Mouse (Mus musculus): ENCODE measurements around the gene Otub1. TPM values are rescaled to one million over a fixed set of nuclear protein-coding genes. Genes with fewer than 3 reads are reported as not detected.

The Otub1 gene
- 113 and 121 TPM in 2 replicates for polyA plus RNA-seq (2012)

DNA sequence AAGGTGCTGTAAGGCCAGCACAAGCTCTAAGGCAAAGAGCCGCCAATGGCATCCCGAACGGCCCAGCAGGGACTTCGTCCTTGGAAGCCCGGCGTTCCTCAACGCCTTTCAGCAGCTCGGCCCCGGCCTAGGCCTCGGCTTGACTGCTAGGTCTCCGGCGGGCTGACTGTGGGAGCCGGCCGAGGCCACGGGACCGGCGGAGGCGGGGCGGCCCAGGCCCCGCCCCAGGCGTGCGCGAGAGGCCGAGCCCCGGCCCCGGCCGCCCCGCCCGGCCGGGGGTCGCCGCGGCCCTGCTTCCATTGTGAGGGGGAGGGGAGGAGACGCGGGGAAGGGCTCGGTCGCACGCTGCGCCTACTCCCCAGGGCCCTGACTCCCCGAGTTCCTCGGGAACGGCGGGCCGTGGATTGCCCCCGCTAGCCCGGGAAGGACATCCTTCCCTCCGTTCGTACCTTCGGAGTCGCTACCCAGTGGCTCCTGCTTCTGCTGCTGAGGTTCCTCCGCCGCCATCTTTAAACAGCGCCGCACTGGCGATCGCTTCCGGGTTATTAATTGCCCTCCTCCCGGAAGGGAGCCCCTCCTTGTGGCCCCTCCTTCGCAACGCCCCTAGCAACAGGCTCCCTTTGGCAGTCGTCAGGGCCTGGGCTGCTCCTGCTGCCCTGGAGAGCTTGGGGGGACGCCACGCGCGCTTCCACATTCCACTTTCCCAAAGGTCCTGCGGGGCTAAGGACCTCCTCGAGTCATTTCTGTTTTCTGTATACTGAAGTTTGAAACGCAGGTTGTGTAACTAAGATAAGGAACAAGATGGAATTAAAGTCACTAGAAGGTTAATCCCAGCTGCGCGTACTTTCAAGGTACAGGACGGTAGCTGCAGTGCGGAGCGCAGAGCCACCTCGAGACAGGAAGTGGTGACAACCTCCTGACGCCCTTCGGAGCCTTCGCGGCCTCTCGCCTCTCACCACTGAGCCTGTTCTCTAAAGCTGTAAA, at the start of gene Otub1:
TSS of gene Otub1 (minus strand) at position 564 of the 984 bp plus-strand sequence.

DNA sequence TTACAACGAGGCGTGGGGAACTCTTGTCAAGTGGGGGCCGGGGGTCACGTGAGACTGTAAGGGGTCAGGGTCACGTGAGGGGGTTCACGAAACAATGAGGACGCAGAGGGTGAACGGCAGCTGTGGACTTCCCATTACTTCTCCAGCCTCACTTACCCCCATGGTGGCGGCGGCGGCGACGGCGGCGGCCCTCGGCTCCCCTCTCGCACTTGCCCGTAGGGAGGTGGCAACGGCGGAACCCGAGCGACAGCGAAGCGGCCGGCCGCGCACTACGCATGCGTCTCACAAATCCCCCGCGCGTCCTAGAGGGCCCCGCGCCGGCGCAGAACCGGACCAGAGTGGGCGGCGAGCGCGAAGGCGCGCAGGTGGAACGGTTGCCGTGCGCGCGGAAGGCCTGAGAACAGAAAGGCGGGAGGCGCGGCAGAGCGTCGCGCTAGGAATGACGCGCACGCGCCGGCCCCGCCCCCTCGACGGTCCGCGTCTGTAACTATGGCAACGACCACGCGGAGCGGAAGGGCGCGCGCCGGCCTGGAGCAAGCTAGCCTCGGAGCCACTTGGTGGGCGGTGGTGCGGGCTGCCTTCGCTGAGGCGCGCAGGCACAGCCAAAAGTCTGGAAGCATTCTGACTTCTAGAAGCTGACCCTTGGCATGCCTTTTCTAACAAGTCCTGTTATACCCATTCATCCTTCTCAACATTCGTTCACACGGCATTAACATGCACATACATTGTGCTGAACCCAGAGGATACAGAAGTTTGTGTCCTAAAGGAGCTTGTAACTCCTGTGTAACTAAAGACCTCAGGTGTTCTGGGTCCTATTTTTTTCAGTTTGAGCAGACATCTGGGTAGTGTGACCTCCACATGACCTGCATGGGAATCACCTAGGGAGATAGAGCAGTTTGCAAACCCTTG, 34.9 kb upstream of the Otub1 start, which contains the start of gene Naa40:
TSS of gene Naa40 (minus strand) at position 402 of the 909 bp plus-strand sequence.

DNA sequence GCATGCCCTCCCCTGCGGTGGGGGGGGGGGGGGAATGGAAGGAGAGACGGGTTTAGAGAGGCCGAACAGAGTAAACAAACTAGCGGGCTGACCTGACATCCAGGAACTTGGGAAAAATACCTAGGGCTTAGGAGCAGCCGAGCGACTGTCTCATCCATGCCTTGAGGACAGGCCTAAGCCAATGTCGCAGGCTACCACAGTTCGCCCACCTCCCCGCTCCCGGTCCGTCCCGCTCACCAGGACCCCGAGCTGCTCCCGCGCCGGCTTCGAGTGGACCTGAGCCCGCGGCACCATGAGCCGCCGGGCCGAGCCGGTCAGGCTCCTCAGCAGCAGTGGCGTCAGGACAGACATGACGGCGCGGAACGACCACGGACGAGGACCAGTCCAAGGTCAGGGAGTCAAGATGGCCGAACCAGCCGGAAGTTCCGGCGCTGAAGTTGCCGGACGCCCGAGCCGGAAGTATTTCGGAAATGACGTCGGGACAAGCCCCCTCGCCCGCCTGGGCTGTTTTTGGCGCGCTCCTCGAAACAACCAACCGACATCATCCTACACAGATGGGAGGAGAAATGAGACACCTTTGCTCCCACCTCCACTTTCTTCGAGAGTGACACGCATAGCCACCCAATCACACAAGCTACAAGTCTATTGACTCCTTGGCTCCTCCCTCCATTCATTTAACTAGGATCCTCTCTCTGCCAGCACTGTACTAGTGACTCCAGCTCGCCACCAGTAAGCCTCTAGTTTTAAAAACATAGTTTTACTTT, 11.2 kb upstream of the Otub1 start, which contains the start of gene Cox8a:
TSS of gene Cox8a (minus strand) at position 455 of the 764 bp plus-strand sequence.

Other genes starting within 250 kb of the Otub1 start
- 492 and 511 TPM in 2 replicates for gene Ppp1r14b, start 231.3 kb downstream of the Otub1 start, polyA plus RNA-seq (2012)
- 25.3 and 36.0 TPM in 2 replicates for gene Plcb3, start 229.8 kb downstream of the Otub1 start, polyA plus RNA-seq (2012)
- gene Fkbp2, start 225.8 kb downstream of the Otub1 start, polyA plus RNA-seq (2012) = 373 and 400 TPM in 2 replicates
- gene Vegfb, start 218.7 kb downstream of the Otub1 start, polyA plus RNA-seq (2012) = 105 and 119 TPM in 2 replicates
- gene Dnajc4, start 213.7 kb downstream of the Otub1 start, polyA plus RNA-seq (2012) = 18.0 and 21.8 TPM in 2 replicates
- gene Nudt22, start 210.2 kb downstream of the Otub1 start, polyA plus RNA-seq (2012) = 14.0 and 16.0 TPM in 2 replicates
- 1.1 and 1.7 TPM in 2 replicates for gene Trpt1, start 210.2 kb downstream of the Otub1 start, polyA plus RNA-seq (2012)
- 645 and 679 TPM in 2 replicates for gene Fermt3, start 186.8 kb downstream of the Otub1 start, polyA plus RNA-seq (2012)
- gene Stip1, start 166.3 kb downstream of the Otub1 start, polyA plus RNA-seq (2012) = 123 and 137 TPM in 2 replicates
- 87.5 and 120 TPM in 2 replicates for gene Macrod1, start 149.5 kb downstream of the Otub1 start, polyA plus RNA-seq (2012)
- gene Flrt1, start 100.6 kb downstream of the Otub1 start, polyA plus RNA-seq (2012) = 0.02 TPM in 1 of 2 replicates, not detected in the other
- gene Cox8a, start 11.3 kb upstream of the Otub1 start, polyA plus RNA-seq (2012) = 338 and 372 TPM in 2 replicates
- 36.6 and 37.8 TPM in 2 replicates for gene Naa40, start 34.9 kb upstream of the Otub1 start, polyA plus RNA-seq (2012)
- gene Rcor2, start 61.0 kb upstream of the Otub1 start, polyA plus RNA-seq (2012) = 26.1 and 39.6 TPM in 2 replicates
- gene Mark2, start 135.5 kb upstream of the Otub1 start, polyA plus RNA-seq (2012) = 233 and 236 TPM in 2 replicates
- gene Spindoc, start 176.7 kb upstream of the Otub1 start, polyA plus RNA-seq (2012) = 21.0 and 30.0 TPM in 2 replicates
- gene 2700081O15Rik, start 211.3 kb upstream of the Otub1 start, polyA plus RNA-seq (2012) = 26.7 and 45.2 TPM in 2 replicates

All from megakaryocyte-erythroid progenitor cell, adult 5 weeks (primary cell).